In the genomic region with DNA sequence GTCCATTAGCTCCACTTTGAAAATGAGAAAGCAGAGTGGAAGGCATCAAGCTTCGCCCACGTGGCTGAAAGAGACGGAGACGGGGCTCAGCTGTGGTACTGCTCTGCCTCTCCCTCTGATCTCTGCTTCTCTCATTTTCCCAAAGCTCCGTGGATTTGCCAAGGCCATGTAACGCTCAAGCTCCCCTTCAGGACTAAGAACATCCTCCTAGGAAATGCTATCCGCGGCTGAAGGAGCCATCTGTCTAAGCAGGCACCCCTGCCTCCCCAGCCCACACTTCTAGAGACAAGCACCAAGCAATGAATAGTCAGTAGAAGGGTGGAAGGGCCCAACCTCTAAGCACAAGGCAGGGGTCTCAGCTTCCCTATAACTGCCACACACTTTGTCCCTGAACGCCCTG, we compare ENCODE assay signal across 13 mouse cellular contexts.
DNase-seq lines count a peak whose midpoint lies in the region; ATAC-seq and TF ChIP-seq lines count a peak whose summit lies in the region.
"Had no signal": no experiment of that assay in that cellular context is flagged by ENCODE, and none has a peak within 500 bp of the region (broad histone marks: within the 10 kb centered on the region; RNA-seq: fewer than 3 reads in every experiment).

No protein-coding gene starts in this region.

- no peak overlapping the region for H3K4me2 ChIP-seq in lung, embryonic 16.5 days (ENCODE audit: low read depth, low read length)
- H3K4me2 ChIP-seq in forebrain, embryonic 14.5 days (ENCODE audit: low read length): no peak overlapping the region
- H3K4me2 ChIP-seq in liver, postnatal 0 days (ENCODE audit: low read depth, low read length): no peak overlapping the region

- no peak for TF ChIP-seq EP300 in liver, postnatal 0 days (IDR thresholded peaks at IDR 0.05; ENCODE audit: low read depth)

- H3K27me3 ChIP-seq in lung, embryonic 16.5 days (ENCODE audit: control insufficient read depth, insufficient read depth, low read depth, low read length): no peaks in the 10 kb centered on the region
- H3K27me3 ChIP-seq in forebrain, embryonic 14.5 days (replicated peaks; ENCODE audit: control insufficient read depth, insufficient read depth, low read length): no peaks in the 10 kb centered on the region
- no peaks in the 10 kb centered on the region for H3K27me3 ChIP-seq in midbrain, embryonic 10.5 days (ENCODE audit: low read depth, poor library complexity, severe bottlenecking)
- no peaks in the 10 kb centered on the region for H3K27me3 ChIP-seq in liver, postnatal 0 days (ENCODE audit: insufficient read depth, low read length)

- H3K9me3 ChIP-seq in lung, embryonic 16.5 days (ENCODE audit: control insufficient read depth, low read length): no peaks in the 10 kb centered on the region
- no peaks in the 10 kb centered on the region for H3K9me3 ChIP-seq in forebrain, embryonic 14.5 days (replicated peaks; ENCODE audit: control insufficient read depth, low read length)
- peaks cover 7% of the 10 kb centered on the region; the same call in 1 of the 2 replicates for H3K9me3 ChIP-seq in midbrain, embryonic 10.5 days (replicated peaks)
- H3K9me3 ChIP-seq in liver, postnatal 0 days (ENCODE audit: low read length): no peaks in the 10 kb centered on the region

- no peak overlapping the region for H3K27ac ChIP-seq in lung, embryonic 16.5 days (ENCODE audit: low read length)
- H3K27ac ChIP-seq in forebrain, embryonic 14.5 days (ENCODE audit: low read depth, low read length): peak overlapping the region; percentile 90
- peak overlapping the region; percentile 91 for H3K27ac ChIP-seq in midbrain, embryonic 10.5 days (replicated peaks)
- peak overlapping the region; percentile 27; the same call in 1 of the 2 replicates for H3K27ac ChIP-seq in olfactory bulb, adult 2 months (ENCODE audit: insufficient read depth, low read depth, low read length)
- no peak overlapping the region for H3K27ac ChIP-seq in liver, postnatal 0 days (ENCODE audit: low read depth)
- H3K27ac ChIP-seq: heart, adult 2 months; kidney, postnatal 0 days had no signal

- no peak overlapping the region for H3K4me3 ChIP-seq in lung, embryonic 16.5 days (ENCODE audit: low read length)
- no peak overlapping the region for H3K4me3 ChIP-seq in forebrain, embryonic 14.5 days (ENCODE audit: low read depth, low read length)
- H3K4me3 ChIP-seq in midbrain, embryonic 10.5 days: 0 out of 2 replicates have a peak overlapping the region, but pooled peaks have one; percentile 2
- no peak overlapping the region for H3K4me3 ChIP-seq in olfactory bulb, adult 2 months (ENCODE audit: insufficient read depth, low read depth, low read length)
- H3K4me3 ChIP-seq in liver, postnatal 0 days (ENCODE audit: low read depth, low read length): no peak overlapping the region
- H3K4me3 ChIP-seq: heart, adult 2 months had no signal

- WGBS in lung, embryonic 16.5 days: 71% methylated on average over 9 of the region's 9 CpGs
- 71% methylated on average over 9 of the region's 9 CpGs for WGBS in forebrain, embryonic 14.5 days
- WGBS in midbrain, embryonic 10.5 days: 82% methylated on average over 9 of the region's 9 CpGs
- whole genome bisulfite sequencing in olfactory bulb, adult 2 months: 50% methylated on average over 9 of the region's 9 CpGs
- 79% methylated on average over 9 of the region's 9 CpGs for WGBS in liver, postnatal 0 days (ENCODE audit: insufficient replicate concordance)

- no peak overlapping the region for H3K9ac ChIP-seq in lung, embryonic 16.5 days (ENCODE audit: low read length)
- H3K9ac ChIP-seq in forebrain, embryonic 14.5 days (ENCODE audit: low read length): no peak overlapping the region
- no peak overlapping the region for H3K9ac ChIP-seq in liver, postnatal 0 days (replicated peaks)

- 0 out of 2 replicates have a peak, but pooled peaks have one; percentile 11 for ATAC-seq in lung, embryonic 16.5 days (ENCODE audit: low read depth)
- ATAC-seq in forebrain, embryonic 14.5 days: no peak
- no peak for ATAC-seq in liver, postnatal 0 days
- ATAC-seq: lung, postnatal 0 days had no signal

- no peak for TF ChIP-seq POLR2A in olfactory bulb, adult 2 months (IDR thresholded peaks at IDR 0.05; ENCODE audit: insufficient read depth, low read depth, low read length)

- H3K4me1 ChIP-seq in lung, embryonic 16.5 days (replicated peaks; ENCODE audit: control insufficient read depth, insufficient read depth, low read length): peaks cover 7% of the 10 kb centered on the region; the same call in 1 of the 2 replicates
- peaks cover 22% of the 10 kb centered on the region for H3K4me1 ChIP-seq in forebrain, embryonic 14.5 days (ENCODE audit: control insufficient read depth, insufficient read depth, low read length)
- peaks cover 57% of the 10 kb centered on the region for H3K4me1 ChIP-seq in midbrain, embryonic 10.5 days
- peaks cover 10% of the 10 kb centered on the region for H3K4me1 ChIP-seq in olfactory bulb, adult 2 months (ENCODE audit: control insufficient read depth, insufficient read depth, low read length)
- H3K4me1 ChIP-seq in liver, postnatal 0 days (ENCODE audit: insufficient read depth): no peaks in the 10 kb centered on the region

- TF ChIP-seq CTCF in olfactory bulb, adult 2 months (IDR thresholded peaks at IDR 0.05; ENCODE audit: insufficient read depth, low read depth, low read length): no peak
- TF ChIP-seq CTCF in liver, postnatal 0 days (IDR thresholded peaks at IDR 0.05; ENCODE audit: low read depth): no peak

- H3K36me3 ChIP-seq in lung, embryonic 16.5 days (ENCODE audit: control insufficient read depth, insufficient read depth, low read length): no peaks in the 10 kb centered on the region
- no peaks in the 10 kb centered on the region for H3K36me3 ChIP-seq in forebrain, embryonic 14.5 days (ENCODE audit: control insufficient read depth, insufficient read depth, low read length)
- peaks cover 55% of the 10 kb centered on the region for H3K36me3 ChIP-seq in midbrain, embryonic 10.5 days
- no peaks in the 10 kb centered on the region for H3K36me3 ChIP-seq in liver, postnatal 0 days (replicated peaks; ENCODE audit: insufficient read depth, low read length)

- no peak for DNase-seq in lung, adult 18-20 months
- DNase-seq in forebrain, embryonic 14.5 days (ENCODE audit: low spot score): no peak
- DNase-seq in midbrain, embryonic 10.5 days (ENCODE audit: low spot score): no peak
- no peak for DNase-seq in urinary bladder, adult 18-20 months (ENCODE audit: low spot score in 2 of 2)
- DNase-seq in liver, postnatal 0 days: no peak
- DNase-seq: embryo, embryonic 11 days; heart, adult 2 months; heart, postnatal 36 days; thymus, postnatal 14 days had no signal

Comparison
In these comparisons a context has a peak if more than half of its experiments do, and no peak if none do; other contexts are left out.
1. H3K27ac ChIP-seq: peak in forebrain, embryonic 14.5 days (single experiment), midbrain, embryonic 10.5 days (single experiment) and olfactory bulb, adult 2 months (single experiment); none in lung, embryonic 16.5 days (single experiment) and liver, postnatal 0 days (single experiment).